Mouse (Mus musculus): ENCODE results near the gene Ctsf.

- TF ChIP-seq CTCF (conservative IDR thresholded peaks at IDR 0.05; ENCODE audit: low read length) (no peak), POU5F1 (IDR thresholded peaks at IDR 0.05; ENCODE audit: borderline replicate concordance, low read length) (no peak), NANOG (IDR thresholded peaks at IDR 0.05; ENCODE audit: borderline replicate concordance, low read length) (no peak)
Measured at GRCm38 (mm10) chr19:4838526-4839140, 16.3 kb upstream of the Ctsf start.
